Mouse (Mus musculus): ENCODE results near the gene Mad1l1. TPM values are rescaled to one million over a fixed set of nuclear protein-coding genes. Genes with fewer than 3 reads are reported as not detected.

Gene Mad1l1
- polyA plus RNA-seq, 2 experiments, result 31.8 to 38.2 TPM

GRCm38 (mm10) chr5:140364415-140364814 is 43.1 kb upstream of the Mad1l1 start:
- no peak for TF ChIP-seq POLR2A (IDR thresholded peaks at IDR 0.05; ENCODE audit: borderline replicate concordance, extremely low read depth, insufficient read depth, insufficient read length)
- H3K27ac ChIP-seq (replicated peaks; ENCODE audit: low read depth, low read length), result no peak overlapping the region
- no peaks in the 10 kb centered on the region for H3K4me1 ChIP-seq (ENCODE audit: control insufficient read depth, insufficient read depth, low read length)
- WGBS, result 95% methylated on average over 5 of the region's 5 CpGs
- H3K4me3 ChIP-seq (replicated peaks; ENCODE audit: low read length), result no peak overlapping the region
- no peak for ATAC-seq (ENCODE audit: low FRiP score, low read depth)
- no peaks in the 10 kb centered on the region for H3K27me3 ChIP-seq (ENCODE audit: control insufficient read depth, insufficient read depth, low read length)
- no peak for DNase-seq (ENCODE audit: low spot score)
- H3K9me3 ChIP-seq (ENCODE audit: control insufficient read depth, low read length), result no peaks in the 10 kb centered on the region
- H3K4me2 ChIP-seq (replicated peaks; ENCODE audit: low read depth, low read length, severe bottlenecking), result no peak overlapping the region
- peaks cover 1% of the 10 kb centered on the region; the same call in 1 of the 2 replicates for H3K36me3 ChIP-seq (ENCODE audit: control insufficient read depth, insufficient read depth, low read length)
- H3K9ac ChIP-seq (ENCODE audit: low read depth, low read length, severe bottlenecking), result no peak overlapping the region

- DNase-seq (ENCODE audit: low spot score) (no peak), ATAC-seq (ENCODE audit: low FRiP score, low read depth) (no peak)
- no peak for TF ChIP-seq POLR2A (IDR thresholded peaks at IDR 0.05; ENCODE audit: borderline replicate concordance, extremely low read depth, insufficient read depth, insufficient read length)
- H3K4me2 ChIP-seq (replicated peaks; ENCODE audit: low read depth, low read length, severe bottlenecking), result no peak overlapping the region
- no peak overlapping the region for H3K4me3 ChIP-seq (replicated peaks; ENCODE audit: low read length)
- WGBS, result 79% methylated on average over 14 of the region's 14 CpGs
- peaks cover 26% of the 10 kb centered on the region for H3K36me3 ChIP-seq (ENCODE audit: control insufficient read depth, insufficient read depth, low read length)
- no peaks in the 10 kb centered on the region for H3K9me3 ChIP-seq (ENCODE audit: control insufficient read depth, low read length)
- H3K9ac ChIP-seq (ENCODE audit: low read depth, low read length, severe bottlenecking), result no peak overlapping the region
- no peaks in the 10 kb centered on the region for H3K4me1 ChIP-seq (ENCODE audit: control insufficient read depth, insufficient read depth, low read length)
- no peak overlapping the region for H3K27ac ChIP-seq (replicated peaks; ENCODE audit: low read depth, low read length)
- H3K27me3 ChIP-seq (ENCODE audit: control insufficient read depth, insufficient read depth, low read length), result no peaks in the 10 kb centered on the region
These were observed 38.8 kb upstream of the Mad1l1 start for GRCm38 (mm10) chr5:140359930-140360674.

- H3K4me3 ChIP-seq (replicated peaks; ENCODE audit: low read length), result no peak overlapping the region
- 93% methylated on average over 3 of the region's 3 CpGs for WGBS
- H3K27ac ChIP-seq (replicated peaks; ENCODE audit: low read depth, low read length), result no peak overlapping the region
- H3K4me2 ChIP-seq (replicated peaks; ENCODE audit: low read depth, low read length, severe bottlenecking), result no peak overlapping the region
- no peak for DNase-seq (ENCODE audit: low spot score)
- peaks cover 50% of the 10 kb centered on the region for H3K36me3 ChIP-seq (ENCODE audit: control insufficient read depth, insufficient read depth, low read length)
- H3K4me1 ChIP-seq (ENCODE audit: control insufficient read depth, insufficient read depth, low read length), result no peaks in the 10 kb centered on the region
- no peaks in the 10 kb centered on the region for H3K27me3 ChIP-seq (ENCODE audit: control insufficient read depth, insufficient read depth, low read length)
- no peak for TF ChIP-seq POLR2A (IDR thresholded peaks at IDR 0.05; ENCODE audit: borderline replicate concordance, extremely low read depth, insufficient read depth, insufficient read length)
- no peaks in the 10 kb centered on the region for H3K9me3 ChIP-seq (ENCODE audit: control insufficient read depth, low read length)
- H3K9ac ChIP-seq (ENCODE audit: low read depth, low read length, severe bottlenecking), result no peak overlapping the region
- ATAC-seq (ENCODE audit: low FRiP score, low read depth), result no peak
These were observed 36.1 kb upstream of the Mad1l1 start for GRCm38 (mm10) chr5:140357466-140357865.

DNA sequence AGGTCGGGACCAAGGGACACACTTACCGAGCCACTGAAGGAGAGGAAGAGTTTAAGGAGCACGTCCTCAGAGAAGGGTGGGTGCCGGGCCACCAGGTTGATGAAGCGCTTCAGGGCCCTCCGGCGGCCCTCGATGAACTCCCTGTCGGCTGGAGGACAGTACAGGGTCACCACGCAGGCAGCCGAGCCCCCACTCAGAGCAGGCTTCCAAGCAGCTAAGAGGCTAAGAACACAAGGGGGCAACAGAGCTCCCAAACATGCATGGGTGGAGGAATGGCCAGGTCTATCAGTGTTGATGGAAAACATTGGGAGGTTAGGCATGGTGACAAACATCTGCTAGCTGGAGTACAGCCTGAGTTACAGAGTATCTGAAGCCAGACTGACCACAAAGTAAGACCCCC is 34.6 kb upstream of the Mad1l1 start:
- no peak overlapping the region for H3K4me2 ChIP-seq (replicated peaks; ENCODE audit: low read depth, low read length, severe bottlenecking)
- no peaks in the 10 kb centered on the region for H3K9me3 ChIP-seq (ENCODE audit: control insufficient read depth, low read length)
- H3K4me1 ChIP-seq (ENCODE audit: control insufficient read depth, insufficient read depth, low read length), result no peaks in the 10 kb centered on the region
- no peak overlapping the region for H3K9ac ChIP-seq (ENCODE audit: low read depth, low read length, severe bottlenecking)
- peaks cover 63% of the 10 kb centered on the region for H3K36me3 ChIP-seq (ENCODE audit: control insufficient read depth, insufficient read depth, low read length)
- DNase-seq (ENCODE audit: low spot score) (no peak), ATAC-seq (ENCODE audit: low FRiP score, low read depth) (no peak)
- TF ChIP-seq POLR2A (IDR thresholded peaks at IDR 0.05; ENCODE audit: borderline replicate concordance, extremely low read depth, insufficient read depth, insufficient read length), result no peak
- H3K27me3 ChIP-seq (ENCODE audit: control insufficient read depth, insufficient read depth, low read length), result no peaks in the 10 kb centered on the region
- WGBS, result 88% methylated on average over 11 of the region's 11 CpGs
- no peak overlapping the region for H3K4me3 ChIP-seq (replicated peaks; ENCODE audit: low read length)
- no peak overlapping the region for H3K27ac ChIP-seq (replicated peaks; ENCODE audit: low read depth, low read length)

DNA sequence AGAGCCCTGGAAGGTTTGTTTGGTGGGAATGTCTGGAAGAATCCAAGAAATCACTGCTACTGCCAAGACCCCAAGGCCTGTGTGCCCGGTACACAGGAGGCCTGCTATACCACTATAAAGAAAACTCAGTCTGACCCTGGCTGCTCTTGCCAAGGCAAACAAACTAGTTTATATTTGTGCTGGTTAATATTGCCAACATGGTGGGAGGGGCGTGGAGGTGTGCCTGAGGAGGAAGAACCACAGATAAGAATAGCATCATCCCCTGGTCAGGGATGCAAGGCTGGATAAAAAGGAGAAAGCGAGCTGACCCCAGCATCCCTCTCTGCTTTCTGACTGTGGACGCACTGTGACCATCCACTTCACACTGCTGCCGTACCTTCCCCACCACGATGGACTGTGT is 31.0 kb upstream of the Mad1l1 start:
- Histone ChIP-seq H3K27me3 (ENCODE audit: control insufficient read depth, insufficient read depth, low read length) (no peaks in the 10 kb centered on the region), H3K4me1 (ENCODE audit: control insufficient read depth, insufficient read depth, low read length) (no peaks in the 10 kb centered on the region), H3K9ac (ENCODE audit: low read depth, low read length, severe bottlenecking) (no peak overlapping the region), H3K4me3 (replicated peaks; ENCODE audit: low read length) (no peak overlapping the region), H3K4me2 (replicated peaks; ENCODE audit: low read depth, low read length, severe bottlenecking) (no peak overlapping the region), H3K27ac (replicated peaks; ENCODE audit: low read depth, low read length) (no peak overlapping the region), H3K36me3 (ENCODE audit: control insufficient read depth, insufficient read depth, low read length) (peaks cover 56% of the 10 kb centered on the region), H3K9me3 (ENCODE audit: control insufficient read depth, low read length) (no peaks in the 10 kb centered on the region)
- 91% methylated on average over 6 of the region's 6 CpGs for WGBS
- DNase-seq (ENCODE audit: low spot score) (no peak), ATAC-seq (ENCODE audit: low FRiP score, low read depth) (no peak)
- TF ChIP-seq POLR2A (IDR thresholded peaks at IDR 0.05; ENCODE audit: borderline replicate concordance, extremely low read depth, insufficient read depth, insufficient read length), result no peak
